Mouse (Mus musculus): ENCODE measurements around the gene Rrp8.

DNA sequence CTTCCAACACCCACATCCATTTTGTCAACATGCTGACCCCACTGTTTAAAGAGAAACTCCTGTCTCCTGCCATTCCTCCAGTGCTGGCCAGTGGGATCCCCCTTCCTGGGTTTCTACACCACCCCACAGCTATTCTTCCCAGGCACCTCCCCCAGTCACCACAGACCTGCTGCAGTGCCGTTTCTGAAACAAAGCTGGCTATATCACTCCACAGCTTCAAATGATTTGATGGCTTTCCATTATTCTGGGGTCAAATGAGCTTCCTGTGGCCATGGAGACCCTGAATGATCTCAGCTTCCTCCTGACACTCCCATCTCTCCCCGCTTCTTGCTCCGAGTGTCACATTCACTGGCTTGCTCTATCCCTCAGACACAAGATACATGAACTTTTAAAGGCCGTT is 47.4 kb upstream of the Rrp8 start:
- TF ChIP-seq CTCF (IDR thresholded peaks at IDR 0.05; ENCODE audit: borderline replicate concordance, extremely low read depth, insufficient read depth, insufficient read length) = no peak
- TF ChIP-seq POLR2A (IDR thresholded peaks at IDR 0.05; ENCODE audit: borderline replicate concordance, extremely low read depth, insufficient read depth, insufficient read length, poor library complexity, severe bottlenecking) = no peak
